Mouse (Mus musculus) adrenal gland, adult 2 months (tissue): ENCODE results near the gene Sumo1. TPM values are rescaled to one million over a fixed set of nuclear protein-coding genes. Genes with fewer than 3 reads are reported as not detected.
"Not testable (repeated sequence)": the region's sequence is repeated elsewhere in the genome, so short reads cannot be mapped to it uniquely, and the experiment has no call there.

Experiments used
- DNase-seq: peaks from one replicate; pipeline ENCODE4 v3.0.0; 2021
- long read RNA-seq: library from polyadenylated mRNA; stranded (forward); transcript quantifications from one replicate; pipeline ENCODE4 v2.0.0, GENCODE M21; 2021
- polyA plus RNA-seq: library from polyadenylated mRNA; depleted of rRNA; stranded (reverse); fragments of >200 nt; gene quantifications from 2 replicates; pipeline ENCODE4 v1.2.3, GENCODE M21; 2012; rRNA removed
- total RNA-seq, 2 experiments: library from RNA; stranded (reverse); gene quantifications; 2 replicates each; pipeline ENCODE4 v1.2.3; 2021

Gene Sumo1
- total RNA-seq = 100 to 1,000 TPM; 112 to 132 TPM
- polyA plus RNA-seq = 3.4 and 3.8 TPM in 2 replicates
- long read RNA-seq, transcript Sumo1-201 (5 exons, 1,215 nt) = major isoform, 127 of 158 reads
- long read RNA-seq, partial matches to known transcripts = 0 of 158 reads
- long read RNA-seq, other reads (novel, unspliced or antisense) = 31 of 158 reads

DNA sequence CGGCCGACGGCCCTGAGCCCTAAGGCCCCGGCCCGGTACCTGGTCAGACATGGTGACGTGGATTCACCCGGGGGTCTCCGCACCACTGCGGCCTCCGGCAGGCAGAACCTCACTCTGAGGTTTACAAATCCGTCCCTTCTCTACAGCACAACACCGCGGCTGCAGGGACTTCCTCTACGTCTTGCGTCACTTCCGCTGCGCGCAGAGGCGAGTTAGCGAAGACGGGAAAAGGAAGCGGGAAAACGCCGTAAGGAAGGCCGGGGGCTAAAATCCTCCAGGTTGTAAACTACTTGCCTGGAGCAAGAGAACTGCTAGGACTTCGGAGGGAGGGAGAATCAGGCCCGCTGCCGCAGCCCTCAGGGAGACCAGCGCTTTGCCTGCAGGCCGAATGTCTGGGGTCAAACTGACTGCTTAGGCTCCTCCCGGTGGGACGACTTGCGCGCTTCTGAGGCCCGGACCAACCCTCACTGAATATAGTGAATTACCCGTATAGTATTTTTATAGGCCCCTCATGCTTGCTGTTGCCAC is at the start of gene Sumo1:
Sumo1 (minus strand) TSS at position 194 of the 528 bp plus-strand sequence.
- DNase-seq = peak; percentile 91

GRCm38 (mm10) chr1:59719900-59720299 is 49.3 kb upstream of the Sumo1 start:
- DNase-seq = peak; percentile 8

DNA sequence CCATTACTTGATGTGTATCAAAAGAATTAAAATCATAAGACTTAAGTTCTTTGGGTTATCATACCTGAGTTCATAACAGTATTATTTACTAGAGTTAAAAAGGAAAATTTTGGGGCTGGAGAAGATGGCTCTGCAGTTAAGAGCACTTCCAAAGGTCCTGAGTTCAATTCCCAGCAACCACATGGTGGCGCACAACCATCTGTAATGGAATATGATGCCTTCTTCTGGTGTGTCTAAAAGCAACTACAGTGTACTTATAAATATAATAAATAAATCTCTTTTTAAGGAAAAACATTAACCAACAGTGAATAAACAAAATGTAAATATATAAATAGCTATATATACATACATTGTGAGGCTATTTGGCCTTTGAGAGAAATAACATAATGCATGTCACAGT is 31.1 kb upstream of the Sumo1 start:
- no peak for DNase-seq

- no peak for DNase-seq
Observed at GRCm38 (mm10) chr1:59698207-59698606, 27.6 kb upstream of the Sumo1 start.

DNA sequence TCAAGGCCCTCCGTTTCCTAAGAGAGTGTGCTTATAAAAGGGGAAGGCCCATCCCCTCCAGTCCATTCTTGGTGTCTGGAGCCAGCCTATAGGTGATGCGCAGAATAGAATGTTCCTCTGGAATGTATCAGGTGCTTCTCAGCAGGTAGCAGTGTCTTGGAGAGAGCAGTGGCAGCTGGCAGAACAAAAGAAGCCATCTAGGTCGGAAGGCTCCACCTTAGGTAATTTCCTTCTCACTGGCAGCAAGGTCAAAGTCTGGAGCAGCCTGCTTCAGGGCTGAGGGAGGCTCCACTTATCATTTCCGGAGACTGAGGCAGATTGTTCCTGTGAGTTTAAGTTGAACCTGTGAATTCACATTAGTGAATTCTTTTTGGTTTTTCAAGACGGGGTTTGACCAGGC is 27.1 kb upstream of the Sumo1 start:
- no peak for DNase-seq

DNA sequence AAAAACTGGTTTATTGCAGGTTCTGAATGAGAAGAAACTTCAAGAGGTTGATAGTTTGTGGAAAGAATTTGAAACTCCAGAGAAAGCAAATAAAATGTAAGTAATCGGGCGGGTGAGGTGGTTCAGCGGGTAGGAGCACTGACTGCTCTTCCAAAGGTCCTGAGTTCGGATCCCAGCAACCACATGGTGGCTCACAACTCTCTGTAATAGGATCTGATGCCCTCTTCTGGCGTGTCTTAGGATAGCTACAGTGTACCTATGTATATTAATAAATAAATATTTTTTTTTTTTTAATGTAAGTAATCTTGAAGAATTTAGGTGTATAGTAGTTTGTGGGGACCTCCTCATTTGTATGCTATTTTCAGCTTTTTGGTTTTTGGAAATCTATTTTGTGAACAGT is 19.8 kb upstream of the Sumo1 start:
- DNase-seq = no peak

GRCm38 (mm10) chr1:59687493-59687892 is 16.9 kb upstream of the Sumo1 start:
- no peak for DNase-seq

GRCm38 (mm10) chr1:59684819-59685755 is 14.5 kb upstream of the Sumo1 start, which contains the start of gene Nop58:
Gene Nop58, plus strand, starts transcription at chr1:59684971.
- peak; percentile 92 for DNase-seq

DNA sequence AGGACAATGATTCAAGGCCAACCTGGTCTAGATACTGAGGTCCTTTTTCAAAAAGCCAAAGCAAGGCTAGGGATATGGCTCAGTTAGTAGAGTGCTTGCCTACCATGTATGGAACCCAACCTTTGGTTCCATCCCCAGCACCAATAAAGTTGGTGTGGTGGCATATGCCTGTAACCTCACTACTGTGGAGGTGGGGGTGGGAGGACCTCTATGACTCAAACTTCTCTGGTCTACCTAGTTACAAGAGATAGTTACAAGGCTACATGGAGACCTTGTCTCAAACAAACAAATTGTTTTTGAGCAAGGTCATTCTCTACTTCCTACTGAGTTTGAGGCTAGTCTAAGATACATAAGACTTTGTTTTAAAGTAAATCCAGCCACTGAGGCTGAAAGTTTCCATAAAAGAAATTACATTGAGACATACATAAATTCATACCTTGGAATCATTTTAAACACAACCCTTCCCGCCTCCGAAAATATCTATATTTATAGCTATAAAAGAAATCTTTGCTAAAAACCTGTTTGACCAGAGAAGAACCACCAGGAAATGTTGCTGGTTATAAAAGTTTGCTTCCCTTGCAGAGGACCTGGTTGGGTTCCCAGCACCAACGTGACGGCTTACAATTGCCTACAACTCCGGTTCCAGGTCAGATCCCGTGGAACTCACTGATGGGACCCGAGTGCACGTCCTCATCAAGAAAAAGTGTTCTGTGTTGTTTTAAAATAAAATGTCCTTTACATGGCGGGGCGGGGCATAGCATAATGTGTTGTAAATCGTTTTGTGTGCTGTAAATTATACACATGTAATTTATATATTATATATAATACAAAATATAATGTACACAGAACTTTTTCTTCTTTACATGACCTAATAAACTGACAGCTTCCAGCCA is 13.5 kb upstream of the Sumo1 start:
- DNase-seq = peak; percentile 32

GRCm38 (mm10) chr1:59673661-59674060 is 3.0 kb upstream of the Sumo1 start:
- no peak for DNase-seq

GRCm38 (mm10) chr1:59669962-59670630 is 538 bp downstream of the Sumo1 start:
- DNase-seq = peak; percentile 72

GRCm38 (mm10) chr1:59668871-59669270 is 1.8 kb downstream of the Sumo1 start:
- no peak for DNase-seq

GRCm38 (mm10) chr1:59663456-59664135 is 7.0 kb downstream of the Sumo1 start:
- DNase-seq = no peak

DNA sequence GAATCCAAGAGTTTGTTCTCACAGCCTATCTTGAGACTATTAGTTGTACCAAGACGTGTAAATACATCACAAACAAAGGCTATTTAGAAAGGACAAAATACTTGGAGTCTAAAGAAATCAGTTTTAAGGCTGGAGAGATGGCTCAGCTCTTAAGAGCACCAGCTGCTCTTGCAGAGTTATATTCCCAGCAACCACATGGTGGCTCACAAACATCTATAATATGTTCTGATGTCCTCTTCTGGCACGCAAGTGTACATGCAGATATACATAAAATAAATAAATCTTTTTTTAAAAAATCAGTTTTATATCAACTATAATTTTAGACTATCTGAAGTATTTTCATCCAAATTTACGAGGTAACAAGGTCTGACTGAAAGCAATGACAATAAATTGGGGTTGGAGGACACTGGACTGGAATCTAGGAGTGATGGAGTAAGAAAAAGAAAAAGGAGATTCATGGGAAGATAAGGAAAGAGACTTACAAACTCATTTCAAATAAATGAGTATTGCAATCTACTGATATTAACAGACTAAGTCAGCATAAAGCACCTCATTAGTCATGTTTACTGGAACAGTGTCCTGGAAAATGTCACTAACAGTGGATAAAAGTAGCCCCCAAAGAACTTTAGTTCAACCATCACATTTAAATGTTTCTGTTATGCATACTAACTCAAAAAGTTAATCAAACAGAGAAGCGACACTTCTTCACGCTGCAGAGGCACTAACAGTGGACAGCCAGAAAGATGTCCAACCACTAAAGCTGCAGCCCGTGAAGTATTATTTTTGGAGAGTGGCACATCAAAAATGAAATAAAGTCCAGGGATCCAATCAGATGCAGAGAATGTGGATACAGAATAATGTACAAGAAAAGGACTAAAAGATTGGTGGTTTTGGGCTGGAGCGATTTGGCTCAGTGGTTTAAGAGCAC is 14.1 kb downstream of the Sumo1 start:
- DNase-seq = no peak

- DNase-seq = no peak
Observed at GRCm38 (mm10) chr1:59653243-59653911, 17.3 kb downstream of the Sumo1 start.

DNA sequence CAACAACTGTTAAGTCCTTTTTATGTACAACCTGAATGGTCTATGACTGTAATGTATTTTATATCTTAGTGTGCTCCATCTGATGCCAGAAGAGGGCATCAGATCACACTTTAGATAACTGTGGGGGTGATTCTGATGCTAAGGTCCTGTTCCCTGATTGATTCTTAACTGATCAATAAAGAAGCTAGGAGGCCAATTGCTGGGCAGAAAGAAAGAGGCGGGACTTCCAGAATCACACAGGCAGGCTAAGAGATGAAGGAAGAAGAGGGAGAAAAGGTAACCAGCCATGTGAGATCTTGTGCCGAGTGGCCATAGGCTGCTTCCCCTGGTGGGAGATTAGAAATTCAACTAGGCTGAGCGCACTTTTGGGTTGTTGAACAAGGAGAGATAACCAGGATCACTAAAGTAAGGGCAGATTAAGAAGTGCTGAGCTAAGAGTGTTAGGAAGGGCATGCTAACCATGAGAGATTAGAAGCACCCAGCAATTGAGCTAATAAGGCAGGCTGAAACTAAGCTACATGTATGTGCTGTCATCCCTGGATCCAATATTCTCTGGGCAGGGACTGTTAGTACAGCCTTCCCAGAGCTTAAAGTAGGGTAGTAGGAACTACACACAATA is 19.3 kb downstream of the Sumo1 start:
- no peak for DNase-seq

GRCm38 (mm10) chr1:59646502-59646901 is 24.1 kb downstream of the Sumo1 start:
- DNase-seq = not testable (repeated sequence)

GRCm38 (mm10) chr1:59642488-59642887 is 28.1 kb downstream of the Sumo1 start:
- DNase-seq = no peak

GRCm38 (mm10) chr1:59638371-59638770 is 32.3 kb downstream of the Sumo1 start:
- DNase-seq = no peak
